Mouse (Mus musculus) heart, embryonic 15.5 days (tissue): Measurements from ENCODE around the gene Olfr790. TPM values are rescaled to one million over a fixed set of nuclear protein-coding genes. Genes with fewer than 3 reads are reported as not detected.

Experiments
- ATAC-seq: fragments of 200-750 bp; cut with Nextera tagmentation; replicated peaks from 2 replicates; pipeline ENCODE4 v1.8.0; 2017; ENCODE audit warnings: low read depth, moderate TSS enrichment; ENCODE audit not compliant: insufficient number of reproducible peaks, insufficient read depth, low FRiP score
- H3K27ac ChIP-seq: fragments of 300-500 bp; sonication (generic); 2 replicates; pipeline ENCODE4 v1.5.1; 2015; ENCODE audit warnings: mild to moderate bottlenecking, inconsistent platforms
- H3K27me3 ChIP-seq: fragments of 300-500 bp; sonication (generic); 2 replicates; pipeline ENCODE4 v1.6.1; 2015; ENCODE audit warnings: inconsistent platforms
- H3K36me3 ChIP-seq: fragments of 300-500 bp; sonication (generic); 2 replicates; pipeline ENCODE4 v1.6.1; 2015; ENCODE audit warnings: mild to moderate bottlenecking, inconsistent platforms
- H3K4me1 ChIP-seq: fragments of 300-500 bp; sonication (generic); replicated peaks from 2 replicates; pipeline ENCODE4 v1.6.1; 2015; ENCODE audit warnings: inconsistent platforms
- H3K4me2 ChIP-seq: fragments of 300-500 bp; sonication (generic); 2 replicates; pipeline ENCODE4 v1.6.1; 2015; ENCODE audit warnings: inconsistent platforms, mild to moderate bottlenecking, moderate library complexity
- H3K4me3 ChIP-seq: fragments of 300-500 bp; sonication (generic); 2 replicates; pipeline ENCODE4 v1.5.1; 2015; ENCODE audit warnings: mild to moderate bottlenecking, inconsistent platforms
- H3K9ac ChIP-seq: fragments of 300-500 bp; sonication (generic); 2 replicates; pipeline ENCODE4 v1.6.1; 2015; ENCODE audit warnings: mild to moderate bottlenecking, inconsistent platforms
- H3K9me3 ChIP-seq: fragments of 300-500 bp; sonication (generic); replicated peaks from 2 replicates; pipeline ENCODE4 v1.6.1; 2016; ENCODE audit warnings: inconsistent platforms
- WGBS: fragments of 180-500 bp; shearing (Covaris S2); methylation state at CpG from one replicate; pipeline ENCODE4 v1.1.7; 2015; ENCODE audit warnings: mixed read lengths; 5-methylcytosine and 5-hydroxymethylcytosine counted together
- polyA plus RNA-seq: library from polyadenylated mRNA; unstranded; fragments of >200 nt; fragmentation: Nextera tagmentation; extraction: Ambion mirVana; gene quantifications from 2 replicates; pipeline ENCODE4 v1.2.1, GENCODE M21; 2015

Gene Olfr790
- polyA plus RNA-seq: not detected in 2 replicates

- H3K36me3 ChIP-seq: no peaks in the 10 kb centered on the region
- no peak within 1 kb of the TSS for H3K9ac ChIP-seq
- H3K4me1 ChIP-seq: no peaks in the 10 kb centered on the region
- no peaks in the 10 kb centered on the region for H3K27me3 ChIP-seq
- H3K9me3 ChIP-seq: no peaks in the 10 kb centered on the region
- H3K27ac ChIP-seq: no peak within 1 kb of the TSS
- no peak for ATAC-seq
- no peak within 1 kb of the TSS for H3K4me3 ChIP-seq
- H3K4me2 ChIP-seq: no peak within 1 kb of the TSS
Observed at GRCm38 (mm10) chr10:129498192-129498591, at the start of gene Olfr790. Gene Olfr790 (plus strand): TSS chr10:129498492.

DNA sequence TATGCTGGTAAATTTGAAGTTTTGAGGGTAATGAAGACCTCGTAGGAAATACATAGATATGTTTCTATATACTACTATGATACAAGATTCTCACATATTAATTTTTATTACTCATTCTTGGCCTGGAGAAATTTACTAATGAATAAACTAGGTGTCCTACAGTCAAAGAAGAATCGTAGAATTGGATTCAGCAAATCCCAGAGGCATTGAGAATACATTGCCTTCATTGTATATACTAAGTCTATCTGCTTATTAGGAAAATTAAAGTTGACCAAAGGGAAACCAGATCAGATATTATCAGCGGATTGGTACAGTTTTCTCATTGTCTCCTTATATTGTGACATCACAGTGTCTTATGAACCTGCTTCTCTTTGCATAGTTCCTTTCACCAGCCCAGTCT lies 36.7 kb upstream of the Olfr790 start, which contains the start of gene Olfr787:
TSS of gene Olfr787 (plus strand) at position 301 of the 400 bp plus-strand sequence.
- no peaks in the 10 kb centered on the region for H3K27me3 ChIP-seq
- no peaks in the 10 kb centered on the region for H3K9me3 ChIP-seq
- H3K36me3 ChIP-seq: no peaks in the 10 kb centered on the region
- no peak within 1 kb of the TSS for H3K27ac ChIP-seq
- no peaks in the 10 kb centered on the region for H3K4me1 ChIP-seq
- WGBS: 68% methylated on average over 3 of the region's 3 CpGs
- H3K4me2 ChIP-seq: no peak within 1 kb of the TSS
- no peak for ATAC-seq
- no peak within 1 kb of the TSS for H3K4me3 ChIP-seq
- no peak within 1 kb of the TSS for H3K9ac ChIP-seq

DNA sequence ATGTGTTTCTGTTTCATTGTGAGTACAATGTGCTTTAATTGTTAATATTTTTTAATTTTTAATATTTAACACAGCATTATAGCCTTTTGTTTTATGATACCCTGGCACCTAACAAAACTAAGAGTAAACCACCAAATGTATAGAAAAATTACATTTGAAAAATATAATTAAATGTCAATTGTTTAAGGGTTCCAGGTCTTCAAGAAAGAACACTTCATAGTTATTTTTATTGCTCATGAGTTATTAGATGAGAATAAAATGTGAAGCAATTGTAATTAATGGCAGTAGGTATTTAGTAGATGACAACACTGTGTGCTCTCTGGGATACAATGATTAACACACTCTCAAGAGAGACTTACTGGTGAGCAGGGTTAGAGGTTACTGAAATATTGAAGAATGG lies 27.6 kb upstream of the Olfr790 start, which contains the start of gene Olfr788:
TSS of gene Olfr788 (plus strand) at position 301 of the 400 bp plus-strand sequence.
- ATAC-seq: no peak
- H3K36me3 ChIP-seq: no peaks in the 10 kb centered on the region
- H3K9me3 ChIP-seq: no peaks in the 10 kb centered on the region
- H3K27me3 ChIP-seq: no peaks in the 10 kb centered on the region
- H3K4me3 ChIP-seq: no peak within 1 kb of the TSS
- H3K27ac ChIP-seq: no peak within 1 kb of the TSS
- H3K4me2 ChIP-seq: no peak within 1 kb of the TSS
- H3K4me1 ChIP-seq: no peaks in the 10 kb centered on the region
- H3K9ac ChIP-seq: no peak within 1 kb of the TSS

GRCm38 (mm10) chr10:129473256-129473655 lies 25.0 kb upstream of the Olfr790 start:
- H3K9ac ChIP-seq: no peak overlapping the region
- 62% methylated on average over 2 of the region's 2 CpGs for WGBS
- no peaks in the 10 kb centered on the region for H3K9me3 ChIP-seq
- H3K4me2 ChIP-seq: no peak overlapping the region
- H3K27ac ChIP-seq: no peak overlapping the region
- no peaks in the 10 kb centered on the region for H3K36me3 ChIP-seq
- H3K4me3 ChIP-seq: no peak overlapping the region
- no peak for ATAC-seq
- H3K4me1 ChIP-seq: no peaks in the 10 kb centered on the region
- no peaks in the 10 kb centered on the region for H3K27me3 ChIP-seq

DNA sequence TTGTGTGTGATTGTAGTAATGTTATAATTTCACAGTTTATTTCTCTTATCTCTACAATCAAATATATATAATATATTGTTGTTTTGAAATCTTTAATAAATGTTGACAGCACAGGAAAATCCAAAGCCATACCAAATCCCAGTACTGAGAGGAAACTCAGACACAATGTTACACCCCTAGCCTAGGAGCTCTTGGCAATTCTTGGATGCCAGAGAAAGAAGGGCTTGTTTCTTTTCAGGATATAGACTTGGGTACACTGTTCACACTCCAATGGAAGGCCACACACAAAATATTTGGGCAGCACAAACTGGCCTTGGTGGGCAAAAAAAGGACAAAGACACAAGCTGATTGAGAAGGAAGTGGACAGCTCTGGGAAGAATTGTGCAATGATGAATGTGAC lies 24.6 kb upstream of the Olfr790 start:
- Histone ChIP-seq H3K27me3 (no peaks in the 10 kb centered on the region), H3K9ac (no peak overlapping the region), H3K36me3 (no peaks in the 10 kb centered on the region), H3K27ac (no peak overlapping the region), H3K4me2 (no peak overlapping the region), H3K4me3 (no peak overlapping the region), H3K9me3 (no peaks in the 10 kb centered on the region), H3K4me1 (no peaks in the 10 kb centered on the region)
- no peak for ATAC-seq

- Histone ChIP-seq H3K36me3 (no peaks in the 10 kb centered on the region), H3K9me3 (no peaks in the 10 kb centered on the region), H3K4me3 (no peak within 1 kb of the TSS), H3K4me2 (no peak within 1 kb of the TSS), H3K27ac (no peak within 1 kb of the TSS), H3K9ac (no peak within 1 kb of the TSS), H3K4me1 (no peaks in the 10 kb centered on the region), H3K27me3 (no peaks in the 10 kb centered on the region)
- 51% methylated on average over 2 of the region's 2 CpGs for WGBS
- ATAC-seq: no peak
Observed at GRCm38 (mm10) chr10:129484452-129484851, 13.8 kb upstream of the Olfr790 start, which contains the start of gene Olfr789. Gene Olfr789 (plus strand): TSS chr10:129484752.

GRCm38 (mm10) chr10:129490101-129490500 lies 8.2 kb upstream of the Olfr790 start:
- H3K9me3 ChIP-seq: no peaks in the 10 kb centered on the region
- no peaks in the 10 kb centered on the region for H3K4me1 ChIP-seq
- no peaks in the 10 kb centered on the region for H3K36me3 ChIP-seq
- no peak for ATAC-seq
- no peak overlapping the region for H3K27ac ChIP-seq
- H3K4me3 ChIP-seq: no peak overlapping the region
- no peaks in the 10 kb centered on the region for H3K27me3 ChIP-seq
- no peak overlapping the region for H3K9ac ChIP-seq
- 65% methylated on average over 2 of the region's 2 CpGs for WGBS
- no peak overlapping the region for H3K4me2 ChIP-seq

DNA sequence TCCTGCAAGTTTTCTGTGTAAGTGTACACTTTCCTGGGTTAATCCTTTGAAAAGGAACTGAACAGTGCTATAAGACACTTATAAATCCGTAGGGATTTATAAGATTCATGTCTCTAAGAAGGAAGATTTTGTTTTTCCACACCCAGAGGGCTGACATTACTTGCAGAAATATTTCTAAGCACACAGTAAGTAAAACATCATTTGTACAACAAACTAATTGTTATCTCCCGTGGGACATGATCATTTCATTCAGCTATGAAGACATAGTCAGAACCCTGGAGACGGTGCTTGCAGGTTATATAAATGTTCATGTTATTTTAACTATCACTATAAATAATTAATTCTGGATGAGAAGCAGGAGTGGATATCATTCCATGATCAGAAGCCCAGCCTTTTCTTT lies 23.2 kb downstream of the Olfr790 start, which contains the start of gene Olfr791:
TSS of gene Olfr791 (plus strand) at position 301 of the 400 bp plus-strand sequence.
- Histone ChIP-seq H3K4me1 (no peaks in the 10 kb centered on the region), H3K36me3 (no peaks in the 10 kb centered on the region), H3K4me3 (no peak within 1 kb of the TSS), H3K9ac (no peak within 1 kb of the TSS), H3K4me2 (no peak within 1 kb of the TSS), H3K27ac (no peak within 1 kb of the TSS), H3K27me3 (no peaks in the 10 kb centered on the region), H3K9me3 (no peaks in the 10 kb centered on the region)
- no peak for ATAC-seq
- WGBS: 56% methylated on average over 3 of the region's 3 CpGs

GRCm38 (mm10) chr10:129538862-129539261 lies 40.6 kb downstream of the Olfr790 start, which contains the start of gene Olfr792:
Gene Olfr792 (plus strand): TSS chr10:129539162.
- Histone ChIP-seq H3K4me2 (no peak within 1 kb of the TSS), H3K9ac (no peak within 1 kb of the TSS), H3K27ac (no peak within 1 kb of the TSS), H3K4me1 (no peaks in the 10 kb centered on the region), H3K27me3 (no peaks in the 10 kb centered on the region), H3K9me3 (peaks cover under 1% of the 10 kb centered on the region; the same call in 1 of the 2 replicates), H3K36me3 (no peaks in the 10 kb centered on the region), H3K4me3 (no peak within 1 kb of the TSS)
- 75% methylated on average over 1 of the region's 1 CpGs for whole genome bisulfite sequencing
- ATAC-seq: no peak

DNA sequence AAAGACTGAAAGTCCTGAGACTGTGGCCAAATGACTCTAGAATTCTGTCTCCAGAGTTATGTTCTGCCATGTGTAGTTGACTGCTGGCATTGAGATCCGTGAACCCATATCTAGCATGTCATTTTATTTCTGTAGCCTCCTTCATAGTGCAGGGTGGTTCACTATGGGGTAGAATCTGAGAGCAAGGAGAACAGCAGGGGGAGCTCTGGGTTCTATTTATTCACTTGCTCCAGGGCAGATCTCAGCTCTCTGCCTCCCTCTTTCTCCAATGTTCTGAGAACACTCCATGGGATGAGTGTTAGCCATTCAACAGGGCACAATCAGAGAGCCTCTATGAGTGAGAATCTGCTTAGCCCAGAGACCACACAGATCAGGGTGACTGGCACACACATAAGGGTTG lies 51.1 kb downstream of the Olfr790 start:
- Histone ChIP-seq H3K4me3 (no peak overlapping the region), H3K9me3 (no peaks in the 10 kb centered on the region), H3K36me3 (no peaks in the 10 kb centered on the region), H3K4me2 (no peak overlapping the region), H3K27ac (no peak overlapping the region), H3K9ac (no peak overlapping the region), H3K27me3 (no peaks in the 10 kb centered on the region), H3K4me1 (no peaks in the 10 kb centered on the region)
- 34% methylated on average over 1 of the region's 1 CpGs for WGBS
- no peak for ATAC-seq
